Mouse (Mus musculus) heart, embryonic 10.5 days (tissue): ENCODE measurements around the gene Fam102b. TPM values are rescaled to one million over a fixed set of nuclear protein-coding genes. Genes with fewer than 3 reads are reported as not detected.

Experiments
- DNase-seq: peaks from one replicate; pipeline ENCODE4 v3.0.0-alpha.2; 2017; ENCODE audit warnings: low spot score
- H3K27ac ChIP-seq: fragments of 300-500 bp; sonication (generic); 2 replicates; pipeline ENCODE4 v1.5.1; 2016; ENCODE audit warnings: mild to moderate bottlenecking
- H3K27me3 ChIP-seq: fragments of 300-500 bp; sonication (generic); 2 replicates; pipeline ENCODE4 v1.6.1; 2016; ENCODE audit warnings: mild to moderate bottlenecking; ENCODE audit not compliant: poor library complexity, insufficient read depth, severe bottlenecking
- H3K36me3 ChIP-seq: fragments of 300-500 bp; sonication (generic); 2 replicates; pipeline ENCODE4 v1.6.1; 2016; ENCODE audit warnings: mild to moderate bottlenecking, moderate library complexity
- H3K4me1 ChIP-seq: fragments of 300-500 bp; sonication (generic); 2 replicates; pipeline ENCODE4 v1.6.1; 2016; ENCODE audit warnings: mild to moderate bottlenecking
- H3K4me3 ChIP-seq: fragments of 300-500 bp; sonication (generic); 2 replicates; pipeline ENCODE4 v1.5.1; 2016; ENCODE audit warnings: mild to moderate bottlenecking, moderate library complexity
- H3K9me3 ChIP-seq: fragments of 300-500 bp; sonication (generic); 2 replicates; pipeline ENCODE4 v1.6.1; 2016; ENCODE audit warnings: mild to moderate bottlenecking, moderate library complexity
- WGBS: fragments of 180-500 bp; shearing (Covaris S2); methylation state at CpG from one replicate; pipeline ENCODE4 v1.1.7; 2016; 5-methylcytosine and 5-hydroxymethylcytosine counted together
- polyA plus RNA-seq: library from polyadenylated mRNA; unstranded; fragments of >200 nt; fragmentation: Nextera tagmentation; extraction: Ambion mirVana; gene quantifications from 2 replicates; pipeline ENCODE4 v1.2.1, GENCODE M21; 2016

Fam102b gene
- polyA plus RNA-seq, 1 experiment from 2014 or later: 5.6 TPM

- no peak overlapping the region for H3K27ac ChIP-seq
- no peaks in the 10 kb centered on the region for H3K27me3 ChIP-seq
- no peak overlapping the region for H3K4me3 ChIP-seq
- WGBS: 63% methylated on average over 6 of the region's 6 CpGs
- H3K36me3 ChIP-seq: no peaks in the 10 kb centered on the region
- no peak for DNase-seq
- H3K4me1 ChIP-seq: 0 out of 2 replicates have a peak, but pooled peaks cover 5% of the 10 kb centered on the region
- no peaks in the 10 kb centered on the region for H3K9me3 ChIP-seq
These were observed 3.4 kb upstream of the Fam102b start for GRCm38 (mm10) chr3:109030817-109031216.

DNA sequence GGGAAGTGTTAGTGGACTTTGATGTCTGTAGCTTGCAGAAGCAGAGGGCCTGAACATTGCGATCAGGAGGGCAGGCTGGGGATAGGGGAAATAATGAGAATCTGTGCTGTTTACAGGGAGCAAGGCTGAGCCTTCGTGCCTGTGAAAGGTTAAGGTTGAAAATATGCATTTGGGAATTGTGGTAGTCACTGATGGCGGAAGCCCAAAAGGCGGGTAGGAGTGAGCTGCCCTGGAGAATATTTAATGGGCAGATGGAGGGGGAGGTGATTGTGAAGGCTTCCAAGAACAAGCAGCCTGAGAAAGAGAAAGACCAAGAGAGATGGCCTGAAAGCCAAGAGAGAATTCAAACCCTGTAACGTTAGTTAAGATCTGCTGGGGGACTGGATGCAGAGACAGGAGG lies 2.3 kb upstream of the Fam102b start:
- H3K9me3 ChIP-seq: no peaks in the 10 kb centered on the region
- no peaks in the 10 kb centered on the region for H3K27me3 ChIP-seq
- 68% methylated on average over 5 of the region's 5 CpGs for WGBS
- no peaks in the 10 kb centered on the region for H3K36me3 ChIP-seq
- H3K4me1 ChIP-seq: 0 out of 2 replicates have a peak, but pooled peaks cover 5% of the 10 kb centered on the region
- DNase-seq: no peak
- H3K27ac ChIP-seq: no peak overlapping the region
- H3K4me3 ChIP-seq: no peak overlapping the region

DNA sequence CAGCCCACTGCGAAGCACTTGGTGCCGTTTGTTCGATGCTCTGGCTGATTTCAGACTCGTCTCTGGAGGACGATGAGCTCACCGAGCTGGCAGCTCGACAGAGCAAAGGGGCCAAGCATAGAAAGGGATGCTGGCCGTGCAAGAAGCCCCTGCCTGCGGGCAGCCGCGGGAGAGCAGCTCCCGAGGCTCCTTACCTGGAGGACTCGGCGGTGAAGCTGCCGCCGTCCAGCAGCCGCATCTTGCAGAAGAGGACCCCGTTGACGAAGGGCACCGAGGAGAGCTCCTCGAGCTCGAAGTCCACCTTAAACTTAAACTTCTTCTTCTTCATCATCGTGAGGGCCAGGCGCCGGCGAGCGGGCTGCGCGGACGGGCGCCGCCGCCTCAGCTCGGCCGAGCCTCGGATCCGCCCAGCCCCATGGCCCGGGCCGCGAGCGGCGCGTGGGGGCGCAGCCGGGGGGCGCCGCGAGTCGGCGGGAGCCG lies 376 bp downstream of the Fam102b start:
- 2% methylated on average over 51 of the region's 51 CpGs for WGBS
- no peaks in the 10 kb centered on the region for H3K27me3 ChIP-seq
- H3K4me3 ChIP-seq: peak overlapping the region; percentile 77
- peak overlapping the region; percentile 93 for H3K27ac ChIP-seq
- no peaks in the 10 kb centered on the region for H3K36me3 ChIP-seq
- no peaks in the 10 kb centered on the region for H3K9me3 ChIP-seq
- DNase-seq: peak; percentile 79
- H3K4me1 ChIP-seq: 0 out of 2 replicates have a peak, but pooled peaks cover 5% of the 10 kb centered on the region

DNA sequence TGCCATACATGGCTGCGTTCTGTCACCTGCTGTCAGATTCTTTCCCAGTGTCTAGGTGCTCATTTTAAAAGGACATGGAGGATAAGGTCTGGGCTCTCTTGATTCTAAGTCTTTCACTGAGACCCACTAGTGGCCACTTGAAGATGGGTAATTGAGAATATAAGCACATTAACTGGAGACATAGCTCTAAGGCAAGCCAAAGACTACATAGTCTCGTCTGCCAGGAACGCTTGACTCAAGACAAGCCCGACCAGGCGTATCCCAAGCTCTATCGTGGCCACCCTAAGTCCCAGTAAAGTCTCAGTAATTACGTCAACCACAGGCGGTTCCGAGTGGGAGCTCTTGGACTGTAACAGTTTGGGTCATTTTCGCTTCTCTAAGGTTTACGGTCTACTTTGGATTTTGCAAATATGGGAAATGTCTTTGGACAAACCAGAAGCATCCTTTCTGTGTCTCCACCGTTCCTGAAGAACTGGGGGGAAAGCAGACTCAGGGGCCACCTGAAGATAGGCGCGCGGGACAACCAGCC lies 881 bp downstream of the Fam102b start:
- no peaks in the 10 kb centered on the region for H3K36me3 ChIP-seq
- 0 out of 2 replicates have a peak, but pooled peaks cover 5% of the 10 kb centered on the region for H3K4me1 ChIP-seq
- no peaks in the 10 kb centered on the region for H3K27me3 ChIP-seq
- no peaks in the 10 kb centered on the region for H3K9me3 ChIP-seq
- DNase-seq: no peak
- H3K27ac ChIP-seq: peak overlapping the region; percentile 93
- 9% methylated on average over 15 of the region's 15 CpGs for WGBS
- H3K4me3 ChIP-seq: peak overlapping the region; percentile 77

DNA sequence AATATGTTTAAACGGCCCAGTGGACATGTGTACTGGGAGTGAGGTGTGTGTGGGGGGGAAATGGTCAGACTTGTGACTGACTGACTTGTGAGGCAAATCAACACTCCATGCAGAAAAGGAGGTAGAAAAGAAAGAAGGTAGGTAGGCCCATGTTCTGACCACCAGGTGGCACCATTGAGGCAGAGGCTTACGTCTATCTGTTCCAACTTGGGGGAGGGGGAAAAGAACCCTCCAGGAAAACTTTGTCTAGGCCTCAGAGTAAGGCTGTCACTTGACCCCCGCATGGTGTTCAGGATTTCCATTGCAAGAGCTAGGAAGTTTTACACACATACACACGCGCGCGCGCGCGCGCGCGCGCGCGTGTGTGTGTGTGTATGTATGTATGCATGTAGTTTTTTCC lies 1.8 kb downstream of the Fam102b start:
- H3K27ac ChIP-seq: no peak overlapping the region
- WGBS: 25% methylated on average over 16 of the region's 16 CpGs
- no peaks in the 10 kb centered on the region for H3K9me3 ChIP-seq
- no peaks in the 10 kb centered on the region for H3K27me3 ChIP-seq
- peak overlapping the region; percentile 77 for H3K4me3 ChIP-seq
- H3K4me1 ChIP-seq: 0 out of 2 replicates have a peak, but pooled peaks cover 5% of the 10 kb centered on the region
- H3K36me3 ChIP-seq: no peaks in the 10 kb centered on the region
- peak; percentile 86 for DNase-seq

DNA sequence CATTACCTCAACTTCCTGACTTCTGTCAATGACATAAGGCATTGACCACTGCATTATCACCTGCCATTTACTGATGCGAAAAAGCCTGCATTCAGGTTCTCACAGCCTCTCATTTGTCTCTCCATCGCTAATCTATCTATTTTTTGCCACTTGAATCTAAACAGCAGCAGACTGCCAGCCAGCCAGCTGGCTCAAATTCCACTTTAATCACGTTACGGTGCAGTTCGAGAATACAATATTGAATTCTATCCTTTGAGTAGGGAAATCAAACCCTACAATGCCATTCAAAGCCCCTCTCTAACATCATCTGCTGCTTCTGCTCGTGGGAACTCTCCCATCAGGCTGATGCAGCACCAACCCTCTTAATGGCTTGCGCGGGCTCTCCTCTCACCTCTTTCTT lies 4.3 kb downstream of the Fam102b start:
- WGBS: 72% methylated on average over 8 of the region's 8 CpGs
- Histone ChIP-seq H3K36me3 (no peaks in the 10 kb centered on the region), H3K4me1 (0 out of 2 replicates have a peak, but pooled peaks cover 5% of the 10 kb centered on the region), H3K27me3 (no peaks in the 10 kb centered on the region), H3K9me3 (no peaks in the 10 kb centered on the region), H3K27ac (no peak overlapping the region), H3K4me3 (no peak overlapping the region)
- no peak for DNase-seq

DNA sequence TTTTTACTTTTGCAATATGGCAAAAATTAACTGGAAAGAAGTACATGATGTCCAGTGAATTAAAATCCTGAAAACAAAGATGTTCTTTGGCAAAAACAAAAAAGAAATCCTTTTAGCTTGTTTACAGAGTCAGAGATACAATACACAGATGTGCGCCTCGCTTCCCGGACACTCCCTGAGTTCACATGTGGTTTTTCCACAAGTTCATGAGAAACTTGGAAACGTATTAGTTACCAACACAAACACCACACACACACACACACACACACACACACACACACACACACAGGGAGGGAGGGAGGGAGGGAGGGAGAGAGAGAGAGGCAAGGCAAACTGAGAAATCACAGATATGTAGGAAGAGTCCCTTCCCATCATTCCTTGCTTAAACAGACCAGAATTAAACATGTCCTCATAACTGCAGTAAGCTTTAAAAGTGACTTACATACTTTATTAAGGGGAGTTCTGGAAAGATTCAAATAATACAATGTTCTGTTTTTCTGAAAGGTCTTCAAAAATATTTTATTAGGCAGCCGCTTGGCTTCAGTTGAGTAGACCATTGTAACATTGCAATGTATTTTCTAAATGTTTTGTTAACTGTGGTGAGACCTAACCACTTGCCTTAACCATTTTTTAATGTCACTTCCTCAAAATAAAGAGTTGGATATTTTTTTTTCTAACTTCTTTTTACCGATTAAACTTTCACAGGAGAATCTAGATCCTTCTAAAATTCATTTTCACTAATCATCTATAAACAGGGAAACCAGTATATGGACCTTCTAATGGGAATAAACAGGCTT lies 5.5 kb downstream of the Fam102b start:
- no peak overlapping the region for H3K27ac ChIP-seq
- 0 out of 2 replicates have a peak, but pooled peaks cover 5% of the 10 kb centered on the region for H3K4me1 ChIP-seq
- H3K9me3 ChIP-seq: no peaks in the 10 kb centered on the region
- 89% methylated on average over 6 of the region's 6 CpGs for WGBS
- no peaks in the 10 kb centered on the region for H3K27me3 ChIP-seq
- no peak for DNase-seq
- no peak overlapping the region for H3K4me3 ChIP-seq
- H3K36me3 ChIP-seq: no peaks in the 10 kb centered on the region

- Histone ChIP-seq H3K9me3 (no peaks in the 10 kb centered on the region), H3K36me3 (no peaks in the 10 kb centered on the region), H3K4me3 (no peak overlapping the region), H3K4me1 (no peaks in the 10 kb centered on the region), H3K27me3 (no peaks in the 10 kb centered on the region), H3K27ac (no peak overlapping the region)
- DNase-seq: no peak
- 75% methylated on average over 5 of the region's 5 CpGs for WGBS
These were observed 9.1 kb downstream of the Fam102b start for GRCm38 (mm10) chr3:109018336-109018735.

- WGBS: 28% methylated on average over 4 of the region's 4 CpGs
- DNase-seq: no peak
- Histone ChIP-seq H3K36me3 (no peaks in the 10 kb centered on the region), H3K27ac (no peak overlapping the region), H3K4me3 (no peak overlapping the region), H3K9me3 (no peaks in the 10 kb centered on the region), H3K4me1 (peaks cover 14% of the 10 kb centered on the region), H3K27me3 (no peaks in the 10 kb centered on the region)
These were observed 14.8 kb downstream of the Fam102b start for GRCm38 (mm10) chr3:109012595-109012994.

GRCm38 (mm10) chr3:109010489-109011260 lies 16.7 kb downstream of the Fam102b start:
- H3K27ac ChIP-seq: no peak overlapping the region
- H3K4me3 ChIP-seq: no peak overlapping the region
- no peak for DNase-seq
- no peaks in the 10 kb centered on the region for H3K27me3 ChIP-seq
- H3K36me3 ChIP-seq: no peaks in the 10 kb centered on the region
- no peaks in the 10 kb centered on the region for H3K9me3 ChIP-seq
- 53% methylated on average over 7 of the region's 7 CpGs for WGBS
- H3K4me1 ChIP-seq: peaks cover 22% of the 10 kb centered on the region

DNA sequence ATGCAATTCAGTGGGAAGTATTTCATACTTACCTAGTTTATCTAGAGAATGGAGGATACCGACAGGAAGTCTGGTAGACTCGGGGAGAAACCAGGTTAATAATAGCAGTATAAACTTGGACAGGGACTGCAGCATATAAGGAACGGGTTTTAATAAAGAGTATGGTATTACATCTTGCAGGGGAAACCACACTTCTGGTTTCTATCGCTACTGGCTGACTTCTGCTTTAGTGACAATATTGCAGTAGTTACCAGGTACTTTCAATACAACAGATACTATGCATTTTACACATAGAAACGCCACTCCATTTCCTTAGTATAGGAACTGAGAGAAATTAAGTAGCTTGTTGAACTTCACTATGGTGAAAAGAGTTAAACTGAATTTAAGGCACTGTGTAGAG lies 19.2 kb downstream of the Fam102b start:
- no peaks in the 10 kb centered on the region for H3K9me3 ChIP-seq
- H3K4me3 ChIP-seq: no peak overlapping the region
- H3K27me3 ChIP-seq: no peaks in the 10 kb centered on the region
- no peaks in the 10 kb centered on the region for H3K36me3 ChIP-seq
- DNase-seq: no peak
- H3K4me1 ChIP-seq: peaks cover 35% of the 10 kb centered on the region
- WGBS: 82% methylated on average over 5 of the region's 5 CpGs
- no peak overlapping the region for H3K27ac ChIP-seq

DNA sequence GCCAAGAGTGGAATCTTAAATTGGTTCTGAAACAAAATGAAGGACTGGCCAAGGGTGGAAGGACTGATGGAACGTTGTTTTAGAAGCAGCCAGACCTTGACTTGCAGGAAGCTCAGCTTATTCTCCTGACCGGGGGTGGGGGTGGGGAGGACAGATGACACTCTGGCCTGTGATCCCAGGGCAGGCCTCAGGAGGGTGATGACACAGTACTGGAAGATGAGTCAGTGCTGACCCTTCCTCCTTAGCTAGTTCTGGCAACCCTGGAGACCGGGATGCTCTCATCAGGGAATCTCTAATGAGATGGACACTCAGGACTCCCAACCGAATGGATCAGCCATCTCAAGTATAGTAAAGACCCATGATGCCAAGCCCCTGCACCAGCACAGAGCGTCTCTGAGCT lies 21.6 kb downstream of the Fam102b start:
- no peaks in the 10 kb centered on the region for H3K27me3 ChIP-seq
- H3K27ac ChIP-seq: no peak overlapping the region
- peaks cover 13% of the 10 kb centered on the region for H3K36me3 ChIP-seq
- 72% methylated on average over 5 of the region's 5 CpGs for WGBS
- H3K4me1 ChIP-seq: peaks cover 25% of the 10 kb centered on the region
- H3K9me3 ChIP-seq: no peaks in the 10 kb centered on the region
- H3K4me3 ChIP-seq: no peak overlapping the region
- no peak for DNase-seq

GRCm38 (mm10) chr3:108999173-108999572 lies 28.2 kb downstream of the Fam102b start:
- 77% methylated on average over 1 of the region's 1 CpGs for WGBS
- H3K36me3 ChIP-seq: peaks cover 21% of the 10 kb centered on the region
- no peaks in the 10 kb centered on the region for H3K27me3 ChIP-seq
- no peak for DNase-seq
- no peak overlapping the region for H3K4me3 ChIP-seq
- H3K27ac ChIP-seq: no peak overlapping the region
- no peaks in the 10 kb centered on the region for H3K9me3 ChIP-seq
- H3K4me1 ChIP-seq: peaks cover 12% of the 10 kb centered on the region
